Mouse (Mus musculus) midbrain, embryonic 14.5 days (tissue): ENCODE measurements around the gene Rreb1. TPM values are rescaled to one million over a fixed set of nuclear protein-coding genes. Genes with fewer than 3 reads are reported as not detected.
A peak's percentile ranks its signal among the peaks of the same experiment; 100 is the strongest.

Experiments
- ATAC-seq: fragments of 200-750 bp; cut with Nextera tagmentation; 2 replicates; pipeline ENCODE4 v1.8.0; 2017; ENCODE audit warnings: moderate number of reproducible peaks, moderate library complexity; ENCODE audit not compliant: low FRiP score, low TSS enrichment
- DNase-seq: peaks from one replicate; pipeline ENCODE4 v3.0.0-alpha.2; 2015
- H3K27ac ChIP-seq: fragments of 300-500 bp; sonication (generic); replicated peaks from 2 replicates; pipeline ENCODE4 v1.5.1; 2014; ENCODE audit warnings: mild to moderate bottlenecking, low read depth, low read length, moderate library complexity
- H3K27me3 ChIP-seq: fragments of 300-500 bp; sonication (generic); 2 replicates; pipeline ENCODE4 v1.6.1; 2014; ENCODE audit warnings: low read length, control low read depth, mixed read lengths; ENCODE audit not compliant: control insufficient read depth, insufficient read depth
- H3K36me3 ChIP-seq: fragments of 300-500 bp; sonication (generic); 2 replicates; pipeline ENCODE4 v1.6.1; 2014; ENCODE audit warnings: low read length, control low read depth; ENCODE audit not compliant: control insufficient read depth, insufficient read depth
- H3K4me1 ChIP-seq: fragments of 300-500 bp; sonication (generic); 2 replicates; pipeline ENCODE4 v1.6.1; 2014; ENCODE audit warnings: mild to moderate bottlenecking, antibody characterized with exemption, low read length, control low read depth; ENCODE audit not compliant: control insufficient read depth, insufficient read depth
- H3K4me2 ChIP-seq: fragments of 300-500 bp; sonication (generic); 2 replicates; pipeline ENCODE4 v1.6.1; 2014; ENCODE audit warnings: mild to moderate bottlenecking, low read length, moderate library complexity
- H3K4me3 ChIP-seq: fragments of 300-500 bp; sonication (generic); replicated peaks from 2 replicates; pipeline ENCODE4 v1.5.1; 2014; ENCODE audit warnings: low read depth, low read length
- H3K9ac ChIP-seq: fragments of 300-500 bp; sonication (generic); replicated peaks from 2 replicates; pipeline ENCODE4 v1.6.1; 2014; ENCODE audit warnings: mild to moderate bottlenecking, low read length, moderate library complexity
- H3K9me3 ChIP-seq: fragments of 300-500 bp; sonication (generic); 2 replicates; pipeline ENCODE4 v1.6.1; 2016; ENCODE audit warnings: low read length, control low read depth, mixed read lengths; ENCODE audit not compliant: control insufficient read depth
- WGBS: fragments of 180-500 bp; shearing (Covaris S2); extraction: QIAGEN DNeasy Blood & Tissue Kit; methylation state at CpG from one replicate; pipeline ENCODE4 v1.1.7; 2014; 5-methylcytosine and 5-hydroxymethylcytosine counted together
- polyA plus RNA-seq: library from polyadenylated mRNA; unstranded; fragments of >200 nt; fragmentation: Nextera tagmentation; extraction: Ambion mirVana; gene quantifications from 2 replicates; pipeline ENCODE4 v1.2.1, GENCODE M21; 2014

Gene Rreb1
- polyA plus RNA-seq = 1.8 and 3.9 TPM in 2 replicates

GRCm38 (mm10) chr13:37778147-37778593, at the start of gene Rreb1:
TSS of gene Rreb1 (plus strand) at chr13:37778400.
- no peaks in the 10 kb centered on the region for H3K9me3 ChIP-seq
- peak within 1 kb of the TSS; percentile 55 for H3K4me3 ChIP-seq
- H3K36me3 ChIP-seq = no peaks in the 10 kb centered on the region
- H3K27me3 ChIP-seq = peaks cover 29% of the 10 kb centered on the region; the same call in 1 of the 2 replicates
- H3K9ac ChIP-seq = peak within 1 kb of the TSS; percentile 48
- H3K4me2 ChIP-seq = peak within 1 kb of the TSS; percentile 100
- no peak within 1 kb of the TSS for H3K27ac ChIP-seq
- H3K4me1 ChIP-seq = peaks cover 15% of the 10 kb centered on the region; the same call in 1 of the 2 replicates
- peak; percentile 51; the same call in 1 of the 2 replicates for ATAC-seq
- peak; percentile 68 for DNase-seq
- under 1% methylated on average over 35 of the region's 37 CpGs for WGBS

GRCm38 (mm10) chr13:37728551-37728950, 49.6 kb upstream of the Rreb1 start:
- ATAC-seq (no peak), DNase-seq (no peak)
- H3K27ac ChIP-seq = no peak overlapping the region
- 86% methylated on average over 7 of the region's 7 CpGs for WGBS
- no peaks in the 10 kb centered on the region for H3K36me3 ChIP-seq
- H3K4me2 ChIP-seq = no peak overlapping the region
- no peak overlapping the region for H3K9ac ChIP-seq
- no peaks in the 10 kb centered on the region for H3K27me3 ChIP-seq
- no peaks in the 10 kb centered on the region for H3K9me3 ChIP-seq
- no peak overlapping the region for H3K4me3 ChIP-seq
- no peaks in the 10 kb centered on the region for H3K4me1 ChIP-seq

- Histone ChIP-seq H3K4me1 (no peaks in the 10 kb centered on the region), H3K27me3 (no peaks in the 10 kb centered on the region), H3K4me2 (no peak overlapping the region), H3K9me3 (no peaks in the 10 kb centered on the region), H3K36me3 (no peaks in the 10 kb centered on the region), H3K27ac (no peak overlapping the region), H3K4me3 (no peak overlapping the region), H3K9ac (no peak overlapping the region)
- WGBS = 89% methylated on average over 12 of the region's 12 CpGs
- ATAC-seq = no peak
- DNase-seq = no peak
Measured at GRCm38 (mm10) chr13:37731914-37732693, 46.1 kb upstream of the Rreb1 start.

GRCm38 (mm10) chr13:37734501-37734900, 43.7 kb upstream of the Rreb1 start:
- 91% methylated on average over 11 of the region's 11 CpGs for WGBS

GRCm38 (mm10) chr13:37740111-37740510, 38.1 kb upstream of the Rreb1 start:
- H3K9ac ChIP-seq = no peak overlapping the region
- H3K27ac ChIP-seq = no peak overlapping the region
- no peaks in the 10 kb centered on the region for H3K4me1 ChIP-seq
- no peaks in the 10 kb centered on the region for H3K36me3 ChIP-seq
- ATAC-seq (no peak), DNase-seq (no peak)
- no peak overlapping the region for H3K4me3 ChIP-seq
- no peak overlapping the region for H3K4me2 ChIP-seq
- no peaks in the 10 kb centered on the region for H3K9me3 ChIP-seq
- WGBS = 87% methylated on average over 5 of the region's 5 CpGs
- H3K27me3 ChIP-seq = no peaks in the 10 kb centered on the region

More at GRCm38 (mm10) chr13:37734501-37734900, 43.7 kb upstream of the Rreb1 start:
- Histone ChIP-seq H3K36me3 (no peaks in the 10 kb centered on the region), H3K9ac (no peak overlapping the region), H3K27ac (no peak overlapping the region), H3K4me3 (no peak overlapping the region), H3K9me3 (no peaks in the 10 kb centered on the region), H3K4me1 (no peaks in the 10 kb centered on the region), H3K4me2 (no peak overlapping the region), H3K27me3 (no peaks in the 10 kb centered on the region)
- DNase-seq (no peak), ATAC-seq (no peak)

GRCm38 (mm10) chr13:37740752-37741151, 37.4 kb upstream of the Rreb1 start:
- no peaks in the 10 kb centered on the region for H3K4me1 ChIP-seq
- no peaks in the 10 kb centered on the region for H3K27me3 ChIP-seq
- H3K9me3 ChIP-seq = no peaks in the 10 kb centered on the region
- DNase-seq (no peak), ATAC-seq (no peak)
- WGBS = 82% methylated on average over 5 of the region's 5 CpGs
- no peak overlapping the region for H3K4me3 ChIP-seq
- H3K4me2 ChIP-seq = no peak overlapping the region
- H3K27ac ChIP-seq = no peak overlapping the region
- no peak overlapping the region for H3K9ac ChIP-seq
- H3K36me3 ChIP-seq = no peaks in the 10 kb centered on the region

- WGBS = 86% methylated on average over 4 of the region's 4 CpGs
Measured at GRCm38 (mm10) chr13:37742248-37742647, 36.0 kb upstream of the Rreb1 start.

GRCm38 (mm10) chr13:37747504-37747903, 30.7 kb upstream of the Rreb1 start:
- no peak overlapping the region for H3K4me2 ChIP-seq
- no peak for ATAC-seq
- 70% methylated on average over 7 of the region's 7 CpGs for WGBS

More at GRCm38 (mm10) chr13:37742248-37742647, 36.0 kb upstream of the Rreb1 start:
- no peaks in the 10 kb centered on the region for H3K4me1 ChIP-seq
- DNase-seq (no peak), ATAC-seq (no peak)
- no peak overlapping the region for H3K4me2 ChIP-seq
- no peak overlapping the region for H3K9ac ChIP-seq
- no peak overlapping the region for H3K4me3 ChIP-seq
- no peaks in the 10 kb centered on the region for H3K9me3 ChIP-seq
- H3K36me3 ChIP-seq = no peaks in the 10 kb centered on the region
- no peaks in the 10 kb centered on the region for H3K27me3 ChIP-seq
- no peak overlapping the region for H3K27ac ChIP-seq

GRCm38 (mm10) chr13:37749485-37749884, 28.7 kb upstream of the Rreb1 start:
- Histone ChIP-seq H3K36me3 (no peaks in the 10 kb centered on the region), H3K27me3 (0 out of 2 replicates have a peak, but pooled peaks cover 4% of the 10 kb centered on the region), H3K9me3 (peaks cover 4% of the 10 kb centered on the region; the same call in 1 of the 2 replicates), H3K4me3 (no peak overlapping the region), H3K4me1 (peaks cover 7% of the 10 kb centered on the region), H3K4me2 (no peak overlapping the region), H3K9ac (no peak overlapping the region), H3K27ac (no peak overlapping the region)
- 2% methylated on average over 3 of the region's 3 CpGs for WGBS
- DNase-seq = peak; percentile 37
- ATAC-seq = no peak

More at GRCm38 (mm10) chr13:37747504-37747903, 30.7 kb upstream of the Rreb1 start:
- Histone ChIP-seq H3K27me3 (0 out of 2 replicates have a peak, but pooled peaks cover 4% of the 10 kb centered on the region), H3K9me3 (no peaks in the 10 kb centered on the region), H3K9ac (no peak overlapping the region), H3K4me3 (no peak overlapping the region), H3K36me3 (no peaks in the 10 kb centered on the region), H3K27ac (no peak overlapping the region), H3K4me1 (peaks cover 7% of the 10 kb centered on the region)
- no peak for DNase-seq
